Mouse (Mus musculus): Measurements from ENCODE around the gene 1700125H20Rik.

Gene 1700125H20Rik

GRCm38 (mm10) chr11:85184082-85184481 lies 13.9 kb downstream of the 1700125H20Rik start:
- peak; percentile 52 for DNase-seq (ENCODE audit: low spot score)

DNA sequence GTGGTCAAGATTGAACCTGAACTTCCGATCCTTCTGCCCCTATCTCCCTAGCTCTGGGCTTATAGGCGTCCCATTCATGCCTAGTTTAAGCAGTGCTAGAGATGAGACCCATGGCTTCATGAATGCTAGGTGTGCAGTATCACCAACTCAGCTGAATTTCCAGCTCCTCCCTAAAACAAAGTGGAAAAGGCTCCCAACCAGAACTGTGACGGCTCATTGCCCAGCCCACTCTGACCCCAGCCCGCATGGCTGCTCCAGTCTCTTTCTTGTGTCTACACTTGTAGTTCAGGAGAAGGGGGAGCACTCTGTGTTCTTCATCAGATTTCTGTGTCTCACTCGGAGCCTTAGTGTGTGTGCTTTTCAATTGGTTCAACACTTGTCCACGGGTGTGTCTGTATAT lies 14.6 kb downstream of the 1700125H20Rik start:
- no peak for DNase-seq (ENCODE audit: low spot score)

- no peak for DNase-seq (ENCODE audit: low spot score)
These were observed 18.9 kb downstream of the 1700125H20Rik start for GRCm38 (mm10) chr11:85189110-85189509.

DNA sequence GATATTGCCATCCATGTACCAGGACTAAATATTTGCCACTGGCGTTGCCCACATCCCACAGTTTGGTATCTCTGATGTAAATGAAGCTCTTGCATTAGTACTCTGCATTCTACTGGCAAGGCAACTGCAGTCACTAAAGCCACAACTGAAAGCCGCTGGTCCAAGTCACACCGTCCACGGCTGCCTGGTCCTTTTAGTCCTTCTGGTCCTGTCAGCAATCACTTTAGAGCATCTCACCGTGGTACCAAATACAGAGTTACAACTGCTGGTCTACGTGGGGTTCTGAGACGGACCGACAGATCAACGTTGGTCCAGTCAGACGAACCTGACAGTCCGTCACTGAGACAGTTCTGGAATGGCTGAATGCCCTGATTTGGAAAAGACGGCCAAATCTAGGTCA lies 20.5 kb downstream of the 1700125H20Rik start:
- no peak for DNase-seq (ENCODE audit: low spot score)

- no peak for DNase-seq (ENCODE audit: low spot score)
These were observed 24.0 kb downstream of the 1700125H20Rik start for GRCm38 (mm10) chr11:85194206-85194605.

DNA sequence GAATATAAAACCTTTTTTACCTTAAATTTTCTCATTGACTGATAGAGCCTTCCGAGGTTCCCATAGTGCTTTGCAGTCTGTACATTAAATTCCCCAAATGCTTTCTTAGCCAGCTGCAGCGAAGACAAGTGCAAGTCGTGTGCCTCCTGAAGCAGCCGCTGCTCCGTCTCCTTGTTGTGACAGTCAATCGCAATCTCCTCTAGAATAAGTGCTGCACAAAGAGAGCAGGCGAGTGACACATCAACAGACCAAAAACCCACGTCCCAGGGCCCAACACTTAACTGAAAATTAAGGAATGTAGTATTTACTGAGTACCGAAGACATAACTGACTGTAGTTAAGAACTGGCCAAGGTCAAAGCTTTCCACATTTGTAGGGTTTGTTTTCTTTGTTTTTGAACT lies 25.8 kb downstream of the 1700125H20Rik start:
- no peak for DNase-seq (ENCODE audit: low spot score)

DNA sequence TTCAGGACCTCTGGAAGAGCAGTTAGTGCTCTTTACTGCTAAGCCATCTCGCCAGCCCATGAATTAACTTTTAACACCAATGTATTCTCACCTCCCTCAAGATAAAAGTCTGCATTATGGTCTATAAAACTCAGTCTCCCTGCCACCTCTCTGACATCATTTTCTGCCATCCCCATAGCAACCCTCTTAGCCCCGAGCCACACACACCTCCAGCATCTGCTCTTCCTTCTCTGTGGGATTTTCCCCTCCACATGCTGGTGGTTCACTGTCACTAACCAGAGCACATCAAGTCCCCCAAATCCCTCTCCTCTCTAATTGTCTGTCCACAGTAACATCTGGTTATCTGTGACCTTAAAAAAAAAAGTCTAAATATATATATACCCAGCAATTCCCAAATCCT lies 28.7 kb downstream of the 1700125H20Rik start:
- no peak for DNase-seq (ENCODE audit: low spot score)

DNA sequence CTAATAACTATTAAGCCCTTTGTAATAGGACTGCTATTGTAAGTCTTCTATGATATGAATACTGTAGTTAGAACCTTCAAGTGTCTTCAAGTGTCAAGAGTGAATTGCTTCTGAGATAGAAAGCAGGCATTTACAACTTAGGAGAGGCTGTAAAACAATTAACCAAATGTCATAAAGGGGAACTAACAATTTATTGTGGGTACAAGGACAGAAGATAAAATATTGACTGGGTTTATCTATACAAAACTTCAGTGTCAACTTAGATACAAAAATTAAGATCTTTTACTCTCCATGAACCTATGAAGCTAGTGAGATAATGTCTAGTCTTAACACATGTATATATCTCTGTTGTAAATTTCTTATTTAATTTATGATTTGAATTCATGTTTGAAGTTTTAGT lies 36.0 kb downstream of the 1700125H20Rik start:
- no peak for DNase-seq (ENCODE audit: low spot score)

- DNase-seq (ENCODE audit: low spot score): no peak
These were observed 40.9 kb downstream of the 1700125H20Rik start for GRCm38 (mm10) chr11:85211151-85211550.

DNA sequence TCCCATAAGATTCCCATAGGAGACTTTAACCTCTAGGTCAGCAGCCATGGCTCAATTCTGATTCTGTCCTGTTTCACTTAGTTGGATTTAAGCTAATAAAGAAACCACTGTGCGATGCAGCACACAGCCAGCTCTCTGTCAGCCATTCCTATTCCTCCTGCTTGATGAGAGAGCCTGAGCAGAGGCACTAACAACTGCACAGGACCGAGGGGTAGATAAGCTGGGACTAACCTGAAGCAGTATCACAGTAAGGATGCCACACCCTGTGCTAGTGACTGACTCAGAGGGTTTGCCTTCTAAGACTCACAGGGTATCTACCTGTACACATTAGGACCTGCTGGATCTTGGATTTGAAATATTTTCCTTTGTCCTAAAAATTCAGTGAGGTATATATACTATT lies 43.0 kb downstream of the 1700125H20Rik start:
- no peak for DNase-seq (ENCODE audit: low spot score)

- no peak for DNase-seq (ENCODE audit: low spot score)
These were observed 44.5 kb downstream of the 1700125H20Rik start for GRCm38 (mm10) chr11:85214679-85215078.

DNA sequence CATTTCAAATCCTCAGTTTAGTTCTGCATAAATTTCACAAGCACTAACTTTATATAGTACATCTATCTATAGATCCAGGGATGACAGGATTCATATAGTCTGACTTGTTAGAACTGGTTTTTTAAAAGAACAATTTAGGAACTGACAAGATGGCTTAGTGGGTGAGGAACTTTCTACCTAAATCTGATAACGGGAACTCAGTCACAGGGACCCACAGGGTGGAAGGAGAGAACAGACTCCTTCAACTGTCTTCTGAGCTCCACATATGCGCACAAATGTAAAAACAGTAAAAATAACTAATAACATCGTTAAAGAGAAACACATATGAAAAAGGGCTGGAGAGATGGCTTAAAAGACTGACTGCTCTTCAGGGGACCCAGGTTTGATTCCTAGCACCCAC lies 48.8 kb downstream of the 1700125H20Rik start:
- no peak for DNase-seq (ENCODE audit: low spot score)

DNA sequence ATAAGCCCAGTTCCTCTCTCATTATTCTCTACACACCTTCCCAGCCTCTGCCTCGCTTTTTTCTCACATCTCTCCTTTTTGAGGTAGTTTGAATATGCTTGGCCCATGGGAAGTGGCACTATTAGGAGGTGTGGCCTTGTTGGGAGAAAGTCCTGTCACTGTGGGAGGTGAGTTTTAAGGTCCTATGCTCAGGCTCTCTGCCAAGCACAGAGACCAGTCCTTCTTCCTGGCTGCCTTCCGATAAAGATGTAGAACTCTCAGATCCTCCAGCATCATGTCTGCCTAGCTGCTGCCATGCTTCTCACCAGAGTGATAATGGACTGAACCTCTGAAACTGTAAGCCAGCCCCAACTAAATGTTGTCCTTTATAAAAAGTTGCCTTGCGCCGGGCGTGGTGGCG lies 52.4 kb downstream of the 1700125H20Rik start:
- no peak for DNase-seq (ENCODE audit: low spot score)

- no peak for DNase-seq (ENCODE audit: low spot score)
These were observed 53.0 kb downstream of the 1700125H20Rik start for GRCm38 (mm10) chr11:85223248-85223647.

All from spleen, adult 12 weeks (tissue).